Mouse (Mus musculus) embryonic fibroblast, embryonic 13.5 days (primary cell): Measurements from ENCODE around the gene Pgap1.

Source experiments
- CTCF ChIP-seq: IDR thresholded peaks from 2 replicates; pipeline ENCODE4 v1.5.1; 2011; ENCODE audit warnings: mild to moderate bottlenecking, control low read depth, low read length, moderate library complexity, borderline replicate concordance; ENCODE audit not compliant: insufficient read depth
- POLR2A ChIP-seq: IDR thresholded peaks from 2 replicates; pipeline ENCODE4 v1.6.1; 2011; ENCODE audit warnings: low read depth, mild to moderate bottlenecking, control low read depth, low read length, moderate library complexity

DNA sequence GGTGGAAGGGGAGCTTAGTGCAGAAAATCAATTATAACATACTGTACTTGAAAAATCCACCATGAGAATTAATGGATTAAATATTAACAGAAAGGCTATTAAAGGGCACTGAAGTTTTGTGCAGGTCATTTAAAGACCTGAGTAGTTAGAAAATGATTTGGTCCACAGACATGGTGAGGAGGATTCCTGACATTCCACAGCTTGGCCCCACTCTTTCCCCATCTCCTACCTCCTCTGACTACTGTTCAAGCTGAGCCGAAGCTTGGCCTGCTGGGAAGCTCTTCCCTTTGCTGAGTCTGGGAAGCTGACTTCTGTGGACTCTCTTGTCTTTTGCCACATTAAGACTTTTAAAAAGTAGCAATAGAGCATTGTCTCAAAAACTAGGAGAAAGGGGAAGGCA lies 61.2 kb downstream of the Pgap1 start:
- TF ChIP-seq POLR2A (no peak), CTCF (no peak)
